Mouse (Mus musculus) thymus, adult 2 months (tissue): ENCODE results near the gene Cyb561d1.

ENCODE experiments used
- CTCF ChIP-seq: fragments of 200-500 bp; IDR thresholded peaks from 2 replicates; pipeline ENCODE4 v1.5.1; 2012; ENCODE audit warnings: mild to moderate bottlenecking, control low read depth, low read length, moderate library complexity, borderline replicate concordance; ENCODE audit not compliant: control insufficient read depth, poor library complexity, insufficient read depth; ENCODE audit errors: extremely low read depth
- POLR2A ChIP-seq: fragments of 200-500 bp; IDR thresholded peaks from 2 replicates; pipeline ENCODE4 v1.6.1; 2012; ENCODE audit warnings: mild to moderate bottlenecking, low read length, control low read depth, moderate library complexity; ENCODE audit not compliant: control insufficient read depth, poor library complexity, insufficient read depth; ENCODE audit errors: extremely low read depth

GRCm38 (mm10) chr3:108246857-108247256 lies 45.8 kb upstream of the Cyb561d1 start:
- TF ChIP-seq CTCF (no peak), POLR2A (no peak)
